Mouse (Mus musculus) bone marrow, adult 2 months (tissue): ENCODE results near the gene Snhg11. TPM values are rescaled to one million over a fixed set of nuclear protein-coding genes. Genes with fewer than 3 reads are reported as not detected.
"Not testable (repeated sequence)": the region's sequence is repeated elsewhere in the genome, so short reads cannot be mapped to it uniquely, and the experiment has no call there.

Experiments used
- H3K27ac ChIP-seq: fragments of 200-500 bp; 2 replicates; pipeline ENCODE4 v1.5.1; 2012; ENCODE audit warnings: low read depth, mild to moderate bottlenecking, control low read depth, inconsistent platforms, low read length; ENCODE audit not compliant: control insufficient read depth, poor library complexity, insufficient read depth
- H3K4me1 ChIP-seq: fragments of 200-500 bp; 2 replicates; pipeline ENCODE4 v1.6.1; 2011; ENCODE audit warnings: low read length; ENCODE audit not compliant: control insufficient read depth, insufficient read depth
- H3K4me3 ChIP-seq: fragments of 200-500 bp; replicated peaks from 2 replicates; pipeline ENCODE3; 2011; ENCODE audit warnings: mild to moderate bottlenecking, low read depth, low read length, control low read depth; ENCODE audit not compliant: control insufficient read depth
- CTCF ChIP-seq: fragments of 200-500 bp; IDR thresholded peaks from 2 replicates; pipeline ENCODE4 v1.5.1; 2011; ENCODE audit warnings: low read length, control low read depth; ENCODE audit not compliant: control insufficient read depth, insufficient read depth
- POLR2A ChIP-seq: fragments of 200-500 bp; IDR thresholded peaks from 2 replicates; pipeline ENCODE4 v1.6.1; 2011; ENCODE audit warnings: low read depth, mild to moderate bottlenecking, control low read depth, low read length, borderline replicate concordance; ENCODE audit not compliant: control insufficient read depth
- WGBS: fragments of 180-500 bp; shearing (Covaris S2); methylation state at CpG from one replicate; pipeline ENCODE4 v1.1.7; 2018; 5-methylcytosine and 5-hydroxymethylcytosine counted together
- polyA plus RNA-seq: library from polyadenylated mRNA; stranded (reverse); fragments of >200 nt; gene quantifications from 2 replicates; pipeline ENCODE4 v1.2.4, GENCODE M21; 2011; ENCODE audit warnings: low replicate concordance; ENCODE audit not compliant: missing spikeins, insufficient read depth, insufficient read length

Gene Snhg11
- polyA plus RNA-seq, 1 experiment = 2.6 TPM

DNA sequence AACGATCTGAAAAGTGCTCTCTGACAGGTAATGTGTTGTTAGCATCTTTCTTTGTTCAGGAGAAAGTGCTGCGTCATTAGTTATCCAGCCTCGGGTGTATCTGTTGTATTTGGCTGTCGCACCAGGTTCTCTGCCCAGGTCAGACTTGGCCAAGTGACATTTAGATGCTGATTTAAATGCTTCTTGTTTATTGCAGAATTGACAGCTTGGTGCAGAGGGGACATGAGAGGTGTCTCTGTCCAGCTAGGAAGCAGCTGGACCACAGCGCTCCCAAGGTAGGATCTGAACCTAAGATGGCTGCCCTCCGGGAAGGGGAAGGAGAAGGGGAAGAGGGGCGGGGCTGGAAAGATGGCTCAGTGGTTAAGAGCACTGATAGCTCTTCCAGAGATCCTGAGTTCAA lies 1.4 kb downstream of the Snhg11 start:
- H3K27ac ChIP-seq = no peak overlapping the region
- H3K4me3 ChIP-seq = no peak overlapping the region
- 71% methylated on average over 7 of the region's 7 CpGs for WGBS
- H3K4me1 ChIP-seq = no peaks in the 10 kb centered on the region
- no peak for TF ChIP-seq POLR2A
- no peak for TF ChIP-seq CTCF

DNA sequence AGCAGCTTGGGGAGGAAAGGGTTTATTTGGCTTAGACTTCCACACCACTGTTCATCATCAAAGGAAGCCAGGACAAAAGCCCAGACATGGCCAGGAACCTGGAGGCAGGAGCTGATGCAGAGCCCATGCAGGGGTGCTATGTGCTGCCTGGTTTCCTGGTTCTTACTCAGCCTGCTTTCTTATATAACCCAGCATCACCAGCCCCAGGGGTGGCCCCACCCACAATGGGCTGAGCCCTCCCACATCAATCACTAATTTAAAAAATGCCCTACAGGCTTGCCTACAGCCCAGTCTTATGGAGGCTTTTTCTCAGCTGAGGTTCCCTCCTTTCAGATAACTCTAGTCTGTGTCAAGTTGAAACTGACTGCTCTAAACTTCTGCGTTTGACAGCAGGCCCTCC lies 2.4 kb downstream of the Snhg11 start:
- Histone ChIP-seq H3K4me3 (no peak overlapping the region), H3K4me1 (no peaks in the 10 kb centered on the region), H3K27ac (no peak overlapping the region)
- no peak for TF ChIP-seq CTCF
- TF ChIP-seq POLR2A = no peak
- WGBS = 66% methylated on average over 1 of the region's 1 CpGs

DNA sequence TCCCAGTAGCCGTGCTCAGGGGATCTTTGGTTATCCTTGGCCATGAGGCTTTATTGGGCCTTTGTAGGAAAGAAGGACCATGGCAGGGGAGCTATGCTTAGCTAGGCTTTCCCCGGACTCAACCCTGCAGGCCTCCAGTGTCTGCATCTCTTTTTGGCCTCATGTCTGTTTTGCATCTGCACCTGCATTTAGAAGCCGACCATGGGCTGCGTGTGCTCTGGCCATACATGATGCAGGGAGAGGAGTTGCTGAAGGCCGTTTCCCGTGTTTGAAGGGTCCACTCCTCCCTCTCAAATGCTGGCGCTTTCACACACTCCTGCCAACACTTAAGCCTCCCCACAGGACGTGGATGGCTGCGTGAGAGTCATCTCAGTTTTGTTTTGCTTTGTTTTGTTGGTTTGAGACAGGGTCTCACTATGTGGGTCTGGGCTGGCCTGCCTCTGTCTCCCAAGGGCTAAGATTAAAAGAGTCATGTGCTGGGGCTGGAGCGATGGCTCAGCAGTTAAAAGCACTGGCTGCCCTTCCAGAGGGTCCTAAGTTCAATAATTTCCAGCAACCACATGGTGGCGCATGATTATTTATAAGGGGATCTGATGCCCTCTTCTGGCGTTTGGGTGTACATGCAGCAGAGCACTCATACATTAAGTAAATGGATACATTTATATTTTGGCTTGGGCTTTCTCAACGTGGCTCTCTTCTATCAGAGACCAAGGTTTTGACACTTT lies 4.1 kb downstream of the Snhg11 start:
- 43% methylated on average over 13 of the region's 13 CpGs for WGBS
- Histone ChIP-seq H3K27ac (no peak overlapping the region), H3K4me1 (no peaks in the 10 kb centered on the region), H3K4me3 (no peak overlapping the region)
- TF ChIP-seq CTCF (peak; percentile 36; the same call in 1 of the 2 replicates), POLR2A (no peak)

DNA sequence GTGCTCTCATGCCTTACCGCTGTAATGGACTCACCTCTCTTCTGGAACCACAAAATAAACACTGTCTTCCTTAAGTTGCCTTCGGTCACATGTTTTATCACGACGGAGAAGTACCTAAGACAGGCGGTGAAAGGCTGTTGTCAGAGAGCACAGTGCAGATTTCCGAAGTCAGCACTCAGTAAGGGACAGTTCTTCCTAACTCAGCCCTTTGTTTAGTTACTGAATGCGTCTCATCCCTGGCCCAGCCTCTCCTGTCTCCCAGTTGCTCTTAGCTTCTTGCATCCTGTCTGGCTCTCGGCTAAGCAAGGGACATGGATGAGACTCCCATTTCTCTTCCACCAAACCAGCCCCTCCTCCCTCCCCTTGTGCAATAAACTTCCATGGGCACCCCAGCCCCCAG lies 10.6 kb downstream of the Snhg11 start:
- 49% methylated on average over 8 of the region's 8 CpGs for WGBS
- H3K4me3 ChIP-seq = no peak overlapping the region
- no peak for TF ChIP-seq CTCF
- TF ChIP-seq POLR2A = no peak

DNA sequence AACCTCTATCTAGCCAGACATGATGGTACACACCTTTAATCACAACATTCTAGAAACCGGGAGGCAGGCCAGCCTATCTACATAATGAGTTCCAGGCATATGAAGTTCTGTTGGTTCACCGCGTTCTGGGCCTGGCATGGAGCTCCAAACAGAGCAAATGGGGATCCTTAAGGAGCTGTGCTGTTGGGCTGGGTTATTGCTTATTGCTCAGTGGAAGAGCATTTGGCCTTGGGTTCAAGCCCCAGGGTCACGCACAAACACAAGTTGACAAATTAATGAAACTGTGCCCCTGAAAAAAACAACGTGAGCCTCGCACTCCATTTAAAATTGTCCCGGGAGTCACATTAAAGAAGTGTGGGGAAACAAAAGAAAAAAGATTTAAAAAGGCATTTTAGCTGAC lies 14.0 kb downstream of the Snhg11 start:
- no peaks in the 10 kb centered on the region for H3K4me1 ChIP-seq
- TF ChIP-seq CTCF = no peak
- TF ChIP-seq POLR2A = no peak
- no peak overlapping the region for H3K4me3 ChIP-seq
- H3K27ac ChIP-seq = no peak overlapping the region
- WGBS = 84% methylated on average over 7 of the region's 7 CpGs

More for the DNA sequence above, 10.6 kb downstream of the Snhg11 start:
- no peaks in the 10 kb centered on the region for H3K4me1 ChIP-seq
- no peak overlapping the region for H3K27ac ChIP-seq

DNA sequence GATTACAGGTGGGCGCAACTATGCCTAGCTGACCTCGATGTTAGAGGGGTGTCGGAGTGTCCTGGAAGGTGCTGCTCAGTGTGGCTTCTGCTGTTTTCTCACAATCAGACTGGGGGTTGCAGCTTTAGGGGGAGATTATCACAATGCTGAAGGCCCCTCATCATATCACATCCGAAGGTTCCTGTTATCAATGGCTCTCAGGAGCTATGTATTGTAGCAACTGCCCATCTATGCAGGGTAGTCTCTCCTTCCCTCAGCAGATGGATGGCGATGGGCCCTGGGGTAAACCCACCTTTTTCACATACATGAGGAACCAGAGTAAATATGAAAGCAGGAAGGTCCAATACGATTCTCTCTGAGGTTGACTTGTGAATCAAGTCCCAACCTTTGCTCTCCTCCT lies 20.9 kb downstream of the Snhg11 start:
- no peaks in the 10 kb centered on the region for H3K4me1 ChIP-seq
- TF ChIP-seq POLR2A (no peak), CTCF (no peak)
- no peak overlapping the region for H3K4me3 ChIP-seq
- 72% methylated on average over 6 of the region's 6 CpGs for WGBS
- no peak overlapping the region for H3K27ac ChIP-seq

DNA sequence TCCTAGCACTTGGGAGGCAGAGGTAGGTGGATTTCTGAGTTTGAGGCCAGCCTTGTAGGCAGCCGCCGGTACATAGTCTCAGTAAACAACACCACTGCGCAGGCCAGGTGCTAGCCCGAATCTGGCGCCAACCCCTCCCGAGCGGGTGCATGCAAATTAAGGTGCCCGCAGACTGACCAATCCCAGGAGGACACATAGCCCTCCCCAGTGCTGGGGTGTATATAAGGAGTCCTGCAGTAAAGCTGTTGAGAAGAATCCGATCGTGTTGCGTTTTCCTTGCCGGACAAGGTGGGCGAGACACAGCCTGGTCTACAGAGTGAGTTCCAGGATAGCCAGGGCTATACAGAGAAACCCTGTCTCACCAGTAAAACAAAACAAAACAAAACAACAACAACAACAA lies 21.7 kb downstream of the Snhg11 start:
- not testable (repeated sequence) for H3K4me1 ChIP-seq, H3K4me3 ChIP-seq, H3K27ac ChIP-seq
- WGBS = 77% methylated on average over 13 of the region's 13 CpGs

DNA sequence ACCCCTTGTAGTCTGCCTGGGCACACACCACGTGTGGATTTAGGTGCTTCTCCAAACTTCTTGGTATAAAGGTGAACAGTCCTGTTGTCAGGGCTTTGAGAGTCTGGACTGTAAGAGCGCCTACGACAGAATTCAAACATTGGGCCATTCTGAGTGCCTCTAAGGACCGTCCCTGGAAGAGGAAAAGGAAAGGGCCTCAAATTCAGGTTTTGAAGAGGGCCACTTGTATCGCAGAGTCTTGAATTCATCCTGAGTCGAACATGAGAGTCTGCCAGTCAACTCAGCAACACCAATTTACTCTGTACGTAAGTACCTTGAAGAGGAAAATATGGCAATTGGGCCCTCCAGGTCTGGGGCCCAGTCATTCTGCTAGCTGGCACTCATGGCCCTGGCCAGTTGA lies 27.5 kb downstream of the Snhg11 start:
- whole genome bisulfite sequencing = 84% methylated on average over 7 of the region's 7 CpGs
- H3K4me3 ChIP-seq = no peak overlapping the region
- TF ChIP-seq POLR2A (no peak), CTCF (no peak)
- no peak overlapping the region for H3K27ac ChIP-seq
- no peaks in the 10 kb centered on the region for H3K4me1 ChIP-seq
